Mouse (Mus musculus): Measurements from ENCODE around the gene Zmynd8. TPM values are rescaled to one million over a fixed set of nuclear protein-coding genes. Genes with fewer than 3 reads are reported as not detected.

Zmynd8 gene
- polyA plus RNA-seq, 1 experiment = 29.0 TPM

DNA sequence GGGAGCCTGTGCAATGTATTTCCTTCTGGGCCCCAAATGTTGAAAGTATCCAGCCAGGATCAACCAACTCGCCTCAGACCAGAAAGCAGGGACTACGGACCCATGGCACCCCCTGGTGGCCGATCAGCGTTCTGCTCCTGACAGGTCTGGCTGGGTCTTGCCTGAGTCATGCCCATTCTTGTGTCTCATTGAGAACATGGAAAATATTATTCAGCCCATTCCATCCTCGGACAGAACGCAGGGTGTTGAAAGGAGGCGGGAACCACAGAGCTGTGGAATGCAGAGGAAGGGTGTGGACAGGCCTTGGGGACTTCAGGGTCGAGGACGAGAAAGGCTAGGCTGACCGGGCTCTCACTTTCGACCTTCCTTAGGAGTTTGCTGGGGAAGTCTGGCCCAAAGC, 15.5 kb upstream of the Zmynd8 start:
- no peaks in the 10 kb centered on the region for H3K27me3 ChIP-seq (replicated peaks; ENCODE audit: control insufficient read depth, insufficient read depth, low read length)
- no peak overlapping the region for H3K4me3 ChIP-seq (ENCODE audit: insufficient read depth, low read depth, low read length)
- WGBS = 13% methylated on average over 11 of the region's 11 CpGs
- no peaks in the 10 kb centered on the region for H3K36me3 ChIP-seq (ENCODE audit: control insufficient read depth, insufficient read depth, low read length)
- peak overlapping the region; percentile 17; the same call in 1 of the 2 replicates for H3K27ac ChIP-seq (ENCODE audit: insufficient read depth, low read depth, low read length)
- TF ChIP-seq CTCF (conservative IDR thresholded peaks at IDR 0.05; ENCODE audit: insufficient read depth, insufficient read length, low read depth, low read length) (peak; percentile 98), POLR2A (IDR thresholded peaks at IDR 0.05; ENCODE audit: low read depth, low read length) (no peak)
- DNase-seq = peak; percentile 97
- H3K4me1 ChIP-seq (ENCODE audit: control insufficient read depth, insufficient read depth, low read length) = peaks cover 6% of the 10 kb centered on the region; the same call in 1 of the 2 replicates

DNA sequence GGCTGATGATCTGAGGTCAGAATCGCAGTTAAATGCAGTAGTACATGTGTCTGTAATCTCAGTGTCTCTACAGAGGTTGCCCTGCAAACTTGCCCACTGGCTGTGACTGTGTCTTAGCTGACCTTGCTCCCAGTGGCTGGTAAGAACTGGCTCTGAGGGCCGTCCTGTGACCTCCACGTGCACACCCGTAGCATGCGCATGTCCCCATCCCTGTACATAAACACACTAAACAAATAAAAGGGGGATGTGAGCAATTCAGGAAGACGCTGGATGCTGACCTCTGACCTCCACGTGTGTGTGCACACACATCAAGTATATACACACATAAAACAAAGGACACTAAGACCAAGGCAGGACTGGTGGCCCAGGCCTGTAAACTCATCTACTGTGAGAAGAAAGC, 14.3 kb upstream of the Zmynd8 start:
- Histone ChIP-seq H3K4me3 (ENCODE audit: insufficient read depth, low read depth, low read length) (no peak overlapping the region), H3K27ac (ENCODE audit: insufficient read depth, low read depth, low read length) (no peak overlapping the region), H3K27me3 (replicated peaks; ENCODE audit: control insufficient read depth, insufficient read depth, low read length) (no peaks in the 10 kb centered on the region), H3K4me1 (ENCODE audit: control insufficient read depth, insufficient read depth, low read length) (peaks cover 5% of the 10 kb centered on the region; the same call in 1 of the 2 replicates), H3K36me3 (ENCODE audit: control insufficient read depth, insufficient read depth, low read length) (no peaks in the 10 kb centered on the region)
- DNase-seq = no peak
- 63% methylated on average over 7 of the region's 7 CpGs for WGBS
- TF ChIP-seq POLR2A (IDR thresholded peaks at IDR 0.05; ENCODE audit: low read depth, low read length) (no peak), CTCF (conservative IDR thresholded peaks at IDR 0.05; ENCODE audit: insufficient read depth, insufficient read length, low read depth, low read length) (no peak)

DNA sequence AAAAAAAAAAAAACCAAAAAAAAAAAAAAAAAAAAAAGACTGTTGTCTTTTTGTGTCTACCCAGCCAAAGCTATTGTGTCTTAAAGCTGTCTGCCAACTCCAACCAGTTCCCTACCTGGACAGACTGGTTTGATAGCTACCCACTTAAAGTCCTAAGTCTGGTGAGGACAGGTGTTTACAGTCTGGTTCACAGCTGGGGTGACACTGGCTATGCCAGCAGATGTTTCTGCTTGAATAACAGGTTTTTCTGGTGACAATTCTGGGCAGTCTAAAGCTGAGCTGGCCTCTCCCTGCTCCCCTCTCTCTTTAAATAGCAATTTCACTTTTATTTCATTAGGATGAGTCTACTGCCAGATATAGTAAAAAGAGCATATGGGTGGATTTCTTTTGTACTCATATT, 10.9 kb upstream of the Zmynd8 start:
- peak; percentile 40 for DNase-seq
- Histone ChIP-seq H3K4me1 (ENCODE audit: control insufficient read depth, insufficient read depth, low read length) (peaks cover 8% of the 10 kb centered on the region; the same call in 1 of the 2 replicates), H3K27me3 (replicated peaks; ENCODE audit: control insufficient read depth, insufficient read depth, low read length) (no peaks in the 10 kb centered on the region), H3K36me3 (ENCODE audit: control insufficient read depth, insufficient read depth, low read length) (no peaks in the 10 kb centered on the region), H3K4me3 (ENCODE audit: insufficient read depth, low read depth, low read length) (no peak overlapping the region), H3K27ac (ENCODE audit: insufficient read depth, low read depth, low read length) (no peak overlapping the region)
- TF ChIP-seq POLR2A (IDR thresholded peaks at IDR 0.05; ENCODE audit: low read depth, low read length) (no peak), CTCF (conservative IDR thresholded peaks at IDR 0.05; ENCODE audit: insufficient read depth, insufficient read length, low read depth, low read length) (no peak)

DNA sequence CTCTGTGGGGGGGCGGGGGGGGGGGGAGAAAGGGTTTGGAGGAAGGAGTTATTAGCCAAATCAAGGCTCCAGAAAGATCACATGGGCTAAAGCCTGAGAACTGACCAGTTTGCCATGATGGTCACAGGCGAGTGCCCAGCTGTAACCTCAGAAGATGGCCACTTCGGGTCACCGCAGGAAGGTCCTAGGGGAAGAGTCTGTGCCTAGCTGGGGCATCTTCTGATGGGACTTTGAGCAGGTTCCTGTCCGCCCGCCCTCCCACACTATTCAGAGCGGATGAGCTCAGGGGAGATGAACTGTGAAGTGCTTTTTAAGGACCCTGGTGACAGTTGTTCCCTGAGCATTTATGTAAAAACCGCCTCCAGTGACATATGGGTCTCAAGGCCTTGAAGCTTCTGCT, 8.4 kb upstream of the Zmynd8 start:
- TF ChIP-seq CTCF (conservative IDR thresholded peaks at IDR 0.05; ENCODE audit: insufficient read depth, insufficient read length, low read depth, low read length) (no peak), POLR2A (IDR thresholded peaks at IDR 0.05; ENCODE audit: low read depth, low read length) (no peak)
- no peak overlapping the region for H3K27ac ChIP-seq (ENCODE audit: insufficient read depth, low read depth, low read length)
- WGBS = 52% methylated on average over 8 of the region's 8 CpGs

DNA sequence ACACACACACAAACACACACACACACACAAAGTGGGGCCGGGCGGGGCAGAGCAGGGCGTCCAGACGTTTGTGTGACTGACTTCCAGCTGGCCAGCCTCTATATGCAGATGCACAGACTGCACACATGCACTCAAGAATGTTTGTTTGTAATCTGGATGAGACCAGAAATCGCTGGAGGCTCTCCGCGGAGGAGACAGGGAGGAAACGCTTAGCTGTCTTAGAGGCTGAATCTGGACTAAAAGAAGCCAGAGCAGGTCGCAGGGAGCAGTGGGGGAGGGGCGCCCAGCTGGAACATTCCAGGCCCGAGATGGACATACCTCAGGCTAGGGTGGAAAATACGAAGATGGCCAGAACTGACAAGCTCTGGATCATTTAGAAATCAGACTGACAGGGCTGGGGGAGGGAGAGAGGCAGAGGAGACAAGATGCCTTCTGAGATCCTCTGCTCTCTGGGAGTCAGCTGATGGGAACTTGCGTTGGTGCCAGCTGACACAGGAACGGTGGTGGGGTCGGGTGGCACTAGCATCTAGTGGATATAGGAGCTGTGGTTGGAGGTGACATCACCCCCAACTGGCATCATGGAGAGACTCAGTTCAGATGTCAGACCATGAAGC, 7.6 kb upstream of the Zmynd8 start:
- Histone ChIP-seq H3K27me3 (replicated peaks; ENCODE audit: control insufficient read depth, insufficient read depth, low read length) (no peaks in the 10 kb centered on the region), H3K4me1 (ENCODE audit: control insufficient read depth, insufficient read depth, low read length) (0 out of 2 replicates have a peak, but pooled peaks cover 3% of the 10 kb centered on the region), H3K4me3 (ENCODE audit: insufficient read depth, low read depth, low read length) (no peak overlapping the region), H3K27ac (ENCODE audit: insufficient read depth, low read depth, low read length) (no peak overlapping the region), H3K36me3 (ENCODE audit: control insufficient read depth, insufficient read depth, low read length) (no peaks in the 10 kb centered on the region)
- DNase-seq = peak; percentile 46
- WGBS = 22% methylated on average over 15 of the region's 15 CpGs
- TF ChIP-seq CTCF (conservative IDR thresholded peaks at IDR 0.05; ENCODE audit: insufficient read depth, insufficient read length, low read depth, low read length) (no peak), POLR2A (IDR thresholded peaks at IDR 0.05; ENCODE audit: low read depth, low read length) (no peak)

More for the DNA sequence above, 8.4 kb upstream of the Zmynd8 start:
- Histone ChIP-seq H3K4me3 (ENCODE audit: insufficient read depth, low read depth, low read length) (no peak overlapping the region), H3K27me3 (replicated peaks; ENCODE audit: control insufficient read depth, insufficient read depth, low read length) (no peaks in the 10 kb centered on the region), H3K36me3 (ENCODE audit: control insufficient read depth, insufficient read depth, low read length) (no peaks in the 10 kb centered on the region), H3K4me1 (ENCODE audit: control insufficient read depth, insufficient read depth, low read length) (0 out of 2 replicates have a peak, but pooled peaks cover 3% of the 10 kb centered on the region)
- peak; percentile 31 for DNase-seq

DNA sequence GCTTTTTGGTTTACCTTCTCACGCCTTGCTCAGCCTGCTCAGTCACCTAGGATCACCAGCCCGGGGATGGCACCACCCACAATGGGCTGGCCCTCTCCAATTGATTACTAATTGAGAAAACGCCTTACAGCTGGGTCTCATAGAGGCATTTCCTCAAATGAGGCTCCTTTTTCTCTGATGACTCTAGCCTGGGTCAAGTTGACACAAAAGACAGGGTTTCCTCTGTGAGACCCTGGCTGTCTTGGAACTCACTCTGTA, 2.2 kb upstream of the Zmynd8 start:
- Histone ChIP-seq H3K27me3 (replicated peaks; ENCODE audit: control insufficient read depth, insufficient read depth, low read length) (no peaks in the 10 kb centered on the region), H3K4me3 (ENCODE audit: insufficient read depth, low read depth, low read length) (no peak overlapping the region), H3K36me3 (ENCODE audit: control insufficient read depth, insufficient read depth, low read length) (no peaks in the 10 kb centered on the region), H3K4me1 (ENCODE audit: control insufficient read depth, insufficient read depth, low read length) (peaks cover 6% of the 10 kb centered on the region; the same call in 1 of the 2 replicates), H3K27ac (ENCODE audit: insufficient read depth, low read depth, low read length) (peak overlapping the region; percentile 41)
- TF ChIP-seq POLR2A (IDR thresholded peaks at IDR 0.05; ENCODE audit: low read depth, low read length) (no peak), CTCF (conservative IDR thresholded peaks at IDR 0.05; ENCODE audit: insufficient read depth, insufficient read length, low read depth, low read length) (no peak)
- DNase-seq = no peak
- 39% methylated on average over 3 of the region's 3 CpGs for WGBS

DNA sequence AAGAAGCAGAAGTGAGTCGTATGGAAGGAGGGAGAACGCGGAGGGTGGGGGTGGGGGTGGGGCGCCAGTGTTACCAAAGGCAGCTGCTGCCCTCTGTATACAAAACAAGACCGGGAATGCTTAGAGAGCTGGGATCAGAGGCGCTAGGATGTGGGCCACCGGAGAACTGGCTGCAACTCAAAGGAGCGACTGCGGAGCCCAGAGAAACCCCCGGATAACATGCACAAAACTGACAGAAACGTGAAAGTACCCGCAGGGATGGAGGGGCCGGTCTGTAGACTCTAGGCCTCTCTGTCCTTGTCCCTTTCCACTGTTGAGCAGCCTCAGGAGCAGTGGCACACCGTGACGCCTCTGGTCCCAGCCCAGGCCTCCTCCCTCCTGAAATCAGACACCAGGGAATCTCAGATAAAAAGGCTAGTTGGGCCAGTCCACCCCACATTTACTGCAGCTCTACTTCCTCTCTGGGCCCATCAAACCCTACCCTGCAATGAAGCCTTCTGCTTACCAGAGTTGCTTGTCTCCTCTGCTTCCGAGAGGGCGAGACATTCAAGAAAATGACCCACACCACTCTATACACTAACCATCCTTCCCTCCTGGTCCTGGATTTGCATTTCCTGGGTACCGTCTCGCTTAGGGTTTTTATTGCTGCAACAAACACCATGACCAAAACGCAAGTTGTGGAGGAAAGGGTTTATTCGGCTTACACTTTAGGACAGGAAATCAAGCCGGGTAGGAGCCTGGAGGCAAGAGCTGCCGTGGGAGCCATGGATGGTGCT, 1.7 kb upstream of the Zmynd8 start:
- Histone ChIP-seq H3K4me3 (ENCODE audit: insufficient read depth, low read depth, low read length) (no peak overlapping the region), H3K27ac (ENCODE audit: insufficient read depth, low read depth, low read length) (peak overlapping the region; percentile 41), H3K4me1 (ENCODE audit: control insufficient read depth, insufficient read depth, low read length) (peaks cover 6% of the 10 kb centered on the region; the same call in 1 of the 2 replicates), H3K27me3 (replicated peaks; ENCODE audit: control insufficient read depth, insufficient read depth, low read length) (no peaks in the 10 kb centered on the region), H3K36me3 (ENCODE audit: control insufficient read depth, insufficient read depth, low read length) (no peaks in the 10 kb centered on the region)
- 36% methylated on average over 23 of the region's 23 CpGs for WGBS
- DNase-seq = no peak
- TF ChIP-seq CTCF (conservative IDR thresholded peaks at IDR 0.05; ENCODE audit: insufficient read depth, insufficient read length, low read depth, low read length) (no peak), POLR2A (IDR thresholded peaks at IDR 0.05; ENCODE audit: low read depth, low read length) (no peak)
